Mouse (Mus musculus) lung, embryonic 16.5 days (tissue): ENCODE measurements at regions not wholly inside any gene's neighbourhood (a gene's known extent, or its start where the extent isn't known, plus 50 kb on each side); places are given as distances from the start of the nearest gene placed in this dataset.

Source experiments
- ATAC-seq: fragments of 200-750 bp; cut with Nextera tagmentation; 2 replicates; pipeline ENCODE4 v1.8.0; 2017; ENCODE audit warnings: low read depth, mild to moderate bottlenecking, moderate library complexity
- H3K27ac ChIP-seq: fragments of 300-500 bp; sonication (generic); 2 replicates; pipeline ENCODE4 v1.5.1; 2014; ENCODE audit warnings: mild to moderate bottlenecking, control low read depth, low read length
- H3K27me3 ChIP-seq: fragments of 300-500 bp; sonication (generic); 2 replicates; pipeline ENCODE4 v1.6.1; 2014; ENCODE audit warnings: low read depth, low read length, mixed read lengths; ENCODE audit not compliant: control insufficient read depth, insufficient read depth
- H3K36me3 ChIP-seq: fragments of 300-500 bp; sonication (generic); 2 replicates; pipeline ENCODE4 v1.6.1; 2014; ENCODE audit warnings: low read length; ENCODE audit not compliant: control insufficient read depth, insufficient read depth
- H3K4me1 ChIP-seq: fragments of 300-500 bp; sonication (generic); replicated peaks from 2 replicates; pipeline ENCODE4 v1.6.1; 2014; ENCODE audit warnings: low read length, mixed read lengths; ENCODE audit not compliant: control insufficient read depth, insufficient read depth
- H3K4me2 ChIP-seq: fragments of 300-500 bp; sonication (generic); 2 replicates; pipeline ENCODE4 v1.6.1; 2014; ENCODE audit warnings: low read depth, low read length, control low read depth
- H3K4me3 ChIP-seq: fragments of 300-500 bp; sonication (generic); 2 replicates; pipeline ENCODE4 v1.5.1; 2014; ENCODE audit warnings: mild to moderate bottlenecking, low read length, control low read depth
- H3K9ac ChIP-seq: fragments of 300-500 bp; sonication (generic); 2 replicates; pipeline ENCODE4 v1.6.1; 2014; ENCODE audit warnings: low read length, control low read depth
- H3K9me3 ChIP-seq: fragments of 300-500 bp; sonication (generic); 2 replicates; pipeline ENCODE4 v1.6.1; 2016; ENCODE audit warnings: low read length; ENCODE audit not compliant: control insufficient read depth
- WGBS: fragments of 180-500 bp; shearing (Covaris S2); extraction: QIAGEN DNeasy Blood & Tissue Kit; methylation state at CpG from one replicate; pipeline ENCODE4 v1.1.7; 2014; 5-methylcytosine and 5-hydroxymethylcytosine counted together

DNA sequence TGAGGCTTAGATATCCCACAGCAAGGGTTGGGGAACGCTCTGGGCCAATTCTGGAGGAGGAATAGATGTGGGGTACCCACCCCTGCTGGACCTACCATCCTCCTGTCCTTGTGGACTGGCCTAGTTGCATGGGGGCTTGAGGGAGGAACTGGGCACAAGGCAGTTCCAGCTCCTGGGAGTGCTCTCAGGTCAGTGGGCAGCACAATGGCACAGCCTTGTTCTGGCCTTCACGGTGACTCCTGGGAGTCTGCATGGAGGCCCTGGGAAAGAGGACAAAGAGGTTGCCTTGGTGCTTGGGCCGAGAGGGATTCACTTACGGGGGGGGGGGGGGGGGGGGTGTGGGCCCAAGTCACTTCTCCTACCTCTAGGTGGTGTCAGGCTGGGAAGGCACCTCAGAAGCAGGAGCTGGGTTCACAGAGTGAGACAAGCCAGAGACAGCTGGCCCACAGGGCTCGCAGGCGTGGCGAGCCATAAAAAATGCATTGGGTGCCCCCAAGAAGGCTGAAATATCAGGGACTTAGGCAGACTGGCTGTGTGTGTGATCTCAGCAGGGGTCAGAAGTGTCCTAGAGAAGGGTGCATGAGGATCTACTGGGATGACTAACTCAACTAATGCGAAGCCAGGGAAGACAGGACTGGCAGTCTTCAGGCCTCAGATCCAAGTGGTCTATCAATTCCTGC is 83.7 kb downstream of the 1700001O22Rik start:
- peak overlapping the region; percentile 84 for H3K9ac ChIP-seq
- H3K36me3 ChIP-seq = no peaks in the 10 kb centered on the region
- H3K27ac ChIP-seq = peak overlapping the region; percentile 99
- no peaks in the 10 kb centered on the region for H3K9me3 ChIP-seq
- peak overlapping the region; percentile 68 for H3K4me2 ChIP-seq
- peaks cover 79% of the 10 kb centered on the region for H3K4me1 ChIP-seq
- WGBS = 22% methylated on average over 7 of the region's 8 CpGs
- peak overlapping the region; percentile 41 for H3K4me3 ChIP-seq
- no peak for ATAC-seq
- no peaks in the 10 kb centered on the region for H3K27me3 ChIP-seq

DNA sequence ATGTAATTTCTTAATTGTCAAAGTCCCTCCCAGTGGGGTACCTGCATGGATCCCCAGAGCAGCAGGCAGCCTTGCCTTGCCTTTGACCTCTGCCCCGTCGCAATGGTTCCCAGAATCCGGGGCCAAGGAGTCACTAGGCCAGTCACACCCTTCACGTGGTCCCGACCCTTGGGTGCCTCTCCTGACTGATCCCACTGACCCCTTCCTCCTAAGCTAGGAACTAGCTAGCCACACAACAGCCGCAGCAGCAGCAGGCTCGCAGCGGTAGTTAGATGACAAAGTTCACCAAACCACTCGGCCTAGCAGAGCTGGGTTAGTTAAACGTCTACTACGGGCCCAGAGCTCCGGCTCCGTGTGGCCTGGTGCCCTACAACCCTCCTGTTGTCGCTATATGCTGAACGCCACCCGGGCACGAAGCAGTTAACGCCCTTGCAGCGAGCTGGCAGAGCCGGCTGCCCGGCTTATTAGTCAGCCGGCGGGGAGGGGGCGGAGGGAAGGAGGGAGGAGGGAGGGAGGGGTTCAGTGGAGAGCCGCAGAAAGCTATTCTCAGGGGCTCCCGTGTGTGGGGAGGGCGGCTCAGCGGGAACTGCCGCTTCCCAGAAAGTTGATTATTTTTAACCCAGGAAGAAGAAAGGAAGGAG is 84.6 kb downstream of the 1700001O22Rik start:
- no peaks in the 10 kb centered on the region for H3K36me3 ChIP-seq
- H3K27ac ChIP-seq = peak overlapping the region; percentile 99
- ATAC-seq = peak; percentile 71
- no peaks in the 10 kb centered on the region for H3K9me3 ChIP-seq
- WGBS = under 1% methylated on average over 28 of the region's 29 CpGs
- peaks cover 72% of the 10 kb centered on the region for H3K4me1 ChIP-seq
- peak overlapping the region; percentile 68 for H3K4me2 ChIP-seq
- H3K9ac ChIP-seq = peak overlapping the region; percentile 84
- H3K27me3 ChIP-seq = no peaks in the 10 kb centered on the region
- H3K4me3 ChIP-seq = peak overlapping the region; percentile 41

DNA sequence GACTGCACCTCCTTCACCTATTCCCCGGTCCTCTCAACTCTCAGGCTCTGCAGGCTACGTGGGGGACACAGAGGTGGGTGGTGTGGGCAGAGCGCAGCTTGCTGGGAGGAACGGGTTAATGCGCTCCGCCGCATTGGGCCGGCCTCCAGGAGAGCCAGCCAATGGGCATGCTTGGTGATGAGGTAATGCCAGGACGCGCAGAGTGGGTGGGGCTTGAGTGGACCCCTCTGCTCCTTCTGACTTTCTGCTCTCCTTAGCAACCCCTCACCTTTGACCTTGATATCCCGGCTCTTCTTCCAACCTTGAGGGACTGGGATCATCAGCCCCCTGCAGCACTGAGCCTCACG is 85.2 kb downstream of the 1700001O22Rik start:
- peak overlapping the region; percentile 99 for H3K27ac ChIP-seq
- H3K4me3 ChIP-seq = peak overlapping the region; percentile 41
- peak overlapping the region; percentile 68 for H3K4me2 ChIP-seq
- WGBS = 3% methylated on average over 12 of the region's 12 CpGs
- no peaks in the 10 kb centered on the region for H3K36me3 ChIP-seq
- ATAC-seq = peak; percentile 73
- peaks cover 72% of the 10 kb centered on the region for H3K4me1 ChIP-seq
- H3K9ac ChIP-seq = peak overlapping the region; percentile 69
- no peaks in the 10 kb centered on the region for H3K27me3 ChIP-seq
- H3K9me3 ChIP-seq = no peaks in the 10 kb centered on the region

DNA sequence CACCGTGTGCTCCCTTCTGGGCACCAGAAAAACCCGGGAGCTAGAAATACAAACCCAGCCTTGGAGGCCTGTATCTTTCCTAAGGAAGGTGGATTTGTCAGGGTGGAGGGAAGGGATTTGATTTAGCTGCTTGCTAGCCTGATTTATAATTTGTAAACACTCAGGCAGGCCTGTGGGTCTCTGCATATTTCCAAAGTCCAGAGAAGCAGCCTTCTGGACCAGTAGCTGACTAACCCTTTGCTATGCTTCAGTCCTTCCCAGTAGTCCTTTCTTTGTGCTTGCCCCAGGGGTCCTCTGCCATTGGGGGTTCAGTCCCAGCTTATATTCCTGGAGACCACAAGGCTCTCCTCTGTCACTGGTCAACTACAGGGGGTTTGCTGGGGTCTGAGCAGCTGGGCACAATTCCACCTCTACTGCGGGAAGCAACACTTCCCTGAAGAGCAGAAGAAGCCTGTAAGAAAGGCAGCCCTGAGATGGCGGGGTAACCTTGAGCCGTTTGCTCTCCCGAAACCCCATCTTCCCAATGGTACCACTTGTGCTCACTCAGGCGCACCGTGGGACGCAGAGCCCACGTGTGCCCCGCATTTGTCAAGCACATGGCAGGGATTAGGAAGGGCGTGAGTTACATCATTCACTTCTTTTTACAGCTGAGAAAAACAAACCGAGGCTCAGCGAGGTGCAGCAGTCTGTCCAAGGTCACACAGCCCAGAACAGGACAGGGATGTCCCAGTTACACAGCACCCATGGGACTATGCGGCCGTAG is 85.7 kb downstream of the 1700001O22Rik start:
- Histone ChIP-seq H3K36me3 (no peaks in the 10 kb centered on the region), H3K9ac (peak overlapping the region; percentile 55), H3K4me3 (peak overlapping the region; percentile 0; the same call in 1 of the 2 replicates), H3K27ac (peak overlapping the region; percentile 99), H3K4me2 (peak overlapping the region; percentile 68), H3K27me3 (no peaks in the 10 kb centered on the region), H3K9me3 (no peaks in the 10 kb centered on the region), H3K4me1 (peaks cover 72% of the 10 kb centered on the region)
- 17% methylated on average over 16 of the region's 16 CpGs for WGBS
- no peak for ATAC-seq

DNA sequence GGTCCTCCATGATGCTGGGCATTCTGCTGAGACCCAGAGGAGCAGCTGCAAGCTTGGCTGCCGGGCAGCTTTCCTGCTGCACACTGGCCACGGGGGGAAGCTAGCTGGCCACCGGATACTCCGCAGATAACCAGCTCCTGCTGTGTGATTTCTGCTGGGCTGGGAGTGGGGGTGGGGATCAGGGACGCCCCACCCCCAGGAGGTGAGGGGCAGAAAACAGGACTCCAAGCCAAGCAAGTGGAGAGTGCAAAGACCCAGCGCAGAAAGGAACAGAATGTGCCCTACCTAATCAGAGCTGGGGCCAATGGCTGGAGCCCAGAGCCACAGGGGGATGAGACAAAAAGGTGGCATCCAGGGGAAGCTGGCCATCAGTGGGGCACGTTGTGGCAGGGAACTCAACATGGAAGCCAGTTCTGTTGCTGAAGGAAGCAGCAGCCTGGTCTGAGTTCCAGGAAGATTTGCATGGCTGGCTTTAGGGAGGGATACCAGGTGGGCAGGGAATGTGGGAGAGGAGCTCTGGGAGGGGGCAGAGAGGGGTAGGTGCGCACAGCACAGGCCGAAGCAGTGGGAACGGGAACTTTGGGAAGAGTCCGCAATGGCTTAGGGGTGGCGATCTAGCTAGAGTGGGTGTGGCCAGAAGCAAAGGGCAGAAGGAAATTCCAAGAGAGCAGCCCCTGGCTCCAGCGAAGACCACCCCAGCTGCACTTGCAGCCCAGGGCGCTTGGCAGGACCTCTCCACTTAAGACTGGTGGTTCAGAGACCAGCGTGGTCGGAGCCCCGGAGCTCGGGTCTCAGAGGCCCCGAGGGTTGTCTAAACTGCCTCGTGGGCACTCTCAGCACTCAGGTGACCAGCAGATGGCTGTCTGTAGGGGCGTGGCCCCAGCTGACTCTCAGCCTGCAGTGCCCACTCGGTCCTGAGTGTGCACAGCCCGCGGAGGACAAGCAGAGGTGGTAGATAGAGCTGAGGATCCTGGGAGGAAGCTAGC is 86.6 kb downstream of the 1700001O22Rik start:
- no peaks in the 10 kb centered on the region for H3K36me3 ChIP-seq
- peak overlapping the region; percentile 99 for H3K27ac ChIP-seq
- under 1% methylated on average over 24 of the region's 24 CpGs for WGBS
- H3K9ac ChIP-seq = peak overlapping the region; percentile 55
- peak overlapping the region; percentile 0; the same call in 1 of the 2 replicates for H3K4me3 ChIP-seq
- peaks cover 72% of the 10 kb centered on the region for H3K4me1 ChIP-seq
- no peaks in the 10 kb centered on the region for H3K27me3 ChIP-seq
- no peaks in the 10 kb centered on the region for H3K9me3 ChIP-seq
- ATAC-seq = peak; percentile 6; the same call in 1 of the 2 replicates
- peak overlapping the region; percentile 45 for H3K4me2 ChIP-seq

DNA sequence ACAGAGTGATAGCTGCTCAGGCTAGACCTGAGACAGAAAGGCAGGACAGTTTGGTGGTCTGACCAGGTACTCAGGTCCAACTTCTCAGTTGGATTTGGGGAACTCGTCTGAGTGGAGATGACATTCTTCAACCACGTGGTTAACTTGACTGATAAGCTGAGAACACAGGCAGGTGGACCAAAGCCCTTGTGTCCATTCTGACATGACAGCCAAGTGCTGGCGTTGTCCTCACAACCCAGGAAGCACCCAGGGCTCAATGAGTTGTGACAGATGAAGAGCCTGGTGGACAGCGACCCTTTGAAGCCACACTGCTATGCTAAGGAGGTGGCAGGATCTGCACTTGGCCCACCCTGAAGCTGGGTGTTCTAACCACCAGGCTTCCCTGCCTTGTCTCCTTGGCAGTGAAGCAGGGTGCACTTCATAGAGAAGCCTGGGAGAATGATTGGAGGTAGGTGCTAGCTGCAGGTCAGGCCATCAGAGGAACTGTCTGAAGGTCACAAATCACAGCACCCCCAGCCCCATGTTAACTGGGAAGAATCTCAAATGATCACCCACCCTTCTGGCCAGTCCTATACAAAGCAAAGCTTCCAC is 87.6 kb downstream of the 1700001O22Rik start:
- no peak overlapping the region for H3K4me2 ChIP-seq
- H3K9me3 ChIP-seq = no peaks in the 10 kb centered on the region
- WGBS = 51% methylated on average over 4 of the region's 4 CpGs
- peak overlapping the region; percentile 55 for H3K9ac ChIP-seq
- no peak for ATAC-seq
- peaks cover 69% of the 10 kb centered on the region for H3K4me1 ChIP-seq
- H3K27ac ChIP-seq = peak overlapping the region; percentile 99
- no peak overlapping the region for H3K4me3 ChIP-seq
- no peaks in the 10 kb centered on the region for H3K27me3 ChIP-seq
- H3K36me3 ChIP-seq = no peaks in the 10 kb centered on the region

DNA sequence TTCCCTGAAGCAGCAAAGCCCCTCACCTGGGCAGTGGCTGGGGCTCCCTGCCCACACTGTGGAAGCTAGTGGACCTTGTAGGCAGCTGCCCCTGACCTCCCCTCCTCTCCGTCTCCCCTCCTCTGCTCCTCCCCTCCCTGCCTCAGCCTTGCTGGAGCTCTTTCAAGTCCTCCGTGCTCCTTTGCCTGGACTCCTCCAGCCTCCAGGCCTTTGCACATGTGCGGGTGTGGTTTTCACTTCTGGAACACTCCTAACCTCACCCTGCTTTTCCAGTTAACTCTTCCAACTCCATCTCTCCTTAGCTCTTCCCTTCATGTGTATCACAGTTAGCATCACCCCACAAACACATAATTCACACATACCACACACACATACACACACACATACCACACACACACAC is 89.9 kb downstream of the 1700001O22Rik start:
- ATAC-seq = no peak
- no peak overlapping the region for H3K9ac ChIP-seq
- H3K36me3 ChIP-seq = no peaks in the 10 kb centered on the region
- H3K4me2 ChIP-seq = no peak overlapping the region
- H3K27me3 ChIP-seq = no peaks in the 10 kb centered on the region
- H3K27ac ChIP-seq = peak overlapping the region; percentile 91
- 0% methylated on average over 3 of the region's 3 CpGs for WGBS
- no peaks in the 10 kb centered on the region for H3K9me3 ChIP-seq
- peaks cover 65% of the 10 kb centered on the region for H3K4me1 ChIP-seq
- H3K4me3 ChIP-seq = no peak overlapping the region

DNA sequence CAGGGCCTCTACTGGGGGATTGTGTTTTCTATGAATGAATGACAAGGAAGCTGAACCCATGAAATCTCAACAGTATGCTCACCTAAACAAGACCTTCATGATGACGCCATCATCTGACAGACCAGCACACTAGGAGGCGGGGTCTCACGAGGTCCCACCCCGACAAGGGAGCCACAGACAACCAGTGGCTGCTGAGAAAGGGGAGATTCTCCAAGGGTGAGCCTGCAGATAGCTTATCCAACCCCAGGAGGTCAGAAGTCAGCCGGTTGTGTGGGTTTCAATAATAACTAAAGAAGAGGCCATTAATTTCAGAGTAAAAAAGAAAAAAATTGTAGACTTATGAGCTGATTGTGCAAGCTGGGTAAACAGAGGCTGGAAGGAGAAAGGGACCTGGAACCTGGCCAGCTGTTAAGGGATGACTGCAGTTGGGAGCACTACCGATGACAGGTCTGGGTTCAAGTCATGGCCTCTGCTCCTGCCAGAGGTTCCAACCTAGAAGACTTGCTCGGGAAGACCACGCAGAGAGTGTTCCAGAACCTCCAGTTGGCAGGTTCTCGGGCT is 90.5 kb downstream of the 1700001O22Rik start:
- Histone ChIP-seq H3K9ac (peak overlapping the region; percentile 79), H3K27me3 (no peaks in the 10 kb centered on the region), H3K27ac (peak overlapping the region; percentile 91), H3K36me3 (no peaks in the 10 kb centered on the region), H3K4me2 (peak overlapping the region; percentile 86; the same call in 1 of the 2 replicates), H3K9me3 (no peaks in the 10 kb centered on the region), H3K4me1 (peaks cover 62% of the 10 kb centered on the region), H3K4me3 (no peak overlapping the region)
- 48% methylated on average over 9 of the region's 9 CpGs for WGBS
- no peak for ATAC-seq
